Mouse (Mus musculus): ENCODE data around the gene Cln5.

Cln5 gene

GRCm38 (mm10) chr14:103078006-103078912, 8.2 kb downstream of the Cln5 start:
- DNase-seq (ENCODE audit: low spot score), result no peak

GRCm38 (mm10) chr14:103079209-103079977, 9.4 kb downstream of the Cln5 start:
- no peak for DNase-seq (ENCODE audit: low spot score)

GRCm38 (mm10) chr14:103085840-103086533, 16.0 kb downstream of the Cln5 start:
- DNase-seq (ENCODE audit: low spot score), result no peak

GRCm38 (mm10) chr14:103086671-103087324, 16.8 kb downstream of the Cln5 start:
- no peak for DNase-seq (ENCODE audit: low spot score)

GRCm38 (mm10) chr14:103087846-103088245, 17.8 kb downstream of the Cln5 start:
- no peak for DNase-seq (ENCODE audit: low spot score)

- no peak for DNase-seq (ENCODE audit: low spot score)
These were observed 18.6 kb downstream of the Cln5 start for GRCm38 (mm10) chr14:103088624-103089023.

GRCm38 (mm10) chr14:103093236-103093635, 23.2 kb downstream of the Cln5 start:
- no peak for DNase-seq (ENCODE audit: low spot score)

GRCm38 (mm10) chr14:103093670-103094069, 23.7 kb downstream of the Cln5 start:
- no peak for DNase-seq (ENCODE audit: low spot score)

- DNase-seq (ENCODE audit: low spot score), result no peak
These were observed 25.0 kb downstream of the Cln5 start for GRCm38 (mm10) chr14:103095036-103095435.

GRCm38 (mm10) chr14:103095826-103096225, 25.8 kb downstream of the Cln5 start:
- DNase-seq (ENCODE audit: low spot score), result no peak

- DNase-seq (ENCODE audit: low spot score), result no peak
These were observed 26.6 kb downstream of the Cln5 start for GRCm38 (mm10) chr14:103096621-103097020.

- DNase-seq (ENCODE audit: low spot score), result no peak
These were observed 28.2 kb downstream of the Cln5 start for GRCm38 (mm10) chr14:103098213-103098586.

GRCm38 (mm10) chr14:103098587-103099235, 28.7 kb downstream of the Cln5 start:
- DNase-seq (ENCODE audit: low spot score), result peak; percentile 61

GRCm38 (mm10) chr14:103099238-103099933, 29.4 kb downstream of the Cln5 start, which contains the start of gene Fbxl3:
Gene Fbxl3, minus strand, starts transcription at chr14:103099566.
- peak; percentile 61 for DNase-seq (ENCODE audit: low spot score)

GRCm38 (mm10) chr14:103100296-103100695, 30.3 kb downstream of the Cln5 start:
- no peak for DNase-seq (ENCODE audit: low spot score)

GRCm38 (mm10) chr14:103101171-103101570, 31.2 kb downstream of the Cln5 start:
- DNase-seq (ENCODE audit: low spot score), result no peak

GRCm38 (mm10) chr14:103102246-103102645, 32.2 kb downstream of the Cln5 start:
- no peak for DNase-seq (ENCODE audit: low spot score)

GRCm38 (mm10) chr14:103102731-103103335, 32.8 kb downstream of the Cln5 start:
- no peak for DNase-seq (ENCODE audit: low spot score)

- no peak for DNase-seq (ENCODE audit: low spot score)
These were observed 36.3 kb downstream of the Cln5 start for GRCm38 (mm10) chr14:103106301-103106700.

- no peak for DNase-seq (ENCODE audit: low spot score)
These were observed 40.0 kb downstream of the Cln5 start for GRCm38 (mm10) chr14:103109971-103110370.

Data from ovary, postnatal 10 days (tissue).